Mouse (Mus musculus): ENCODE measurements around the gene Pak6.
A peak's percentile ranks its signal among the peaks of the same experiment; 100 is the strongest.

Pak6 gene

DNA sequence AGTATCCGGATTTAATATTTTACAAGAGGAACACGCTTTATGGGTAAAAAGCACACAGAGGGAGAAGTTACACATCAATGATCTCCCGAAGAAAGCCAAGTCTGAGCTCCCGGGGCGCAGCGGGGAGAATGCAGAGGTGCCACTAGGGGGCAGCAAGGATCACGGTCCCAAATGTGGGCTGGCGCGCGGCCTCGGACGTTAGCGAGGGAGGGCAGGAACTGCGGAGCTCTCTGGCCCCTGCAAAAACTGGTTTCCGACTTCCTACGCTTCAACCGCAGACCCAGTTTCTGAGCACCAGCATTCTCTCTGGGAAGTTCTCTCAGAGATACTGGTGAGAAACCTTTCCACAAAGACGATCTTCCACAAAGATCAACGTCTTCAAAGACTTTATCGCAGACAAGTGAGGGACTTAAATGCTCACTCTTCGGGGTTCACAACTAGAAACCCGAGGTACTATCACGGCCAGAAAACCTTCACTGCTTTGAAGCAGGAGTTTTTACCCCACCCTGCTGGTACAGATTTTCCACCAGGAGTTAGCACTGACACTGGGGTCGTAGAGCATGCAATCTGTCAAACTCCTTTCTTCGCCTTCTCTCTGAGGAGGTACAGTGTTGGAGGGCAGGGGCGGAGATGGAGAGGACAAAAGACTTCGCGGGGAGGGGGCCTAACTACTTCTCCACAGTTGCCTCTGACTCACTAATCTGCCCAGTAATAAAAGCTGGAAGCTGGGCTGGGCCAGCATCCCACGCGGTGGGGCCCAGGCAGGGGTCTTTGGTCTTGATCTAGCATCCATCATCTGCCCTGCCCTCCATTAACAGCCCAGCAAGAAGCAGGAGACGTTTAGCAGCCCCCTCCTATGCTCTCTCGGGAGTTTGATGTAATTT lies 37.3 kb downstream of the Pak6 start:
- DNase-seq, result peak; percentile 71

DNA sequence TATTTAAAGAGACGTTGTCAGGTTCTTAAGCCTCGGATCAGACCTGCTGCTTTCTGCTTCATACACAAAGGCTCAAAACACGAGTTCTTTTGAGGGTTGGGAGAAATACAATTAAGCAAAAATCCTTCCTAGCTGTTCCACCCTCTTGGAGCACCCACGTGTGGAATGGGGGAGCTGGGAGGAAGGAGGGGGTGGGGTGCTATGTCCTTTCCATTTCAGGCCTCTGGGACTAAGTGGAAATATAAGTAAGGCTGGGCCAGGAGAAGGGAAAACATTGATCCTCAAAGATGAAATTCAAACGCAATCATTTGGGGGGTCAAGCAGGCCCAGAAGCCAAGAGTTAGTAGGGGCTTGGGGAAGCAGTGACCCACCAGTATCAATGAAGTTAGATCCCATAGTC lies 38.1 kb downstream of the Pak6 start:
- DNase-seq, result no peak

DNA sequence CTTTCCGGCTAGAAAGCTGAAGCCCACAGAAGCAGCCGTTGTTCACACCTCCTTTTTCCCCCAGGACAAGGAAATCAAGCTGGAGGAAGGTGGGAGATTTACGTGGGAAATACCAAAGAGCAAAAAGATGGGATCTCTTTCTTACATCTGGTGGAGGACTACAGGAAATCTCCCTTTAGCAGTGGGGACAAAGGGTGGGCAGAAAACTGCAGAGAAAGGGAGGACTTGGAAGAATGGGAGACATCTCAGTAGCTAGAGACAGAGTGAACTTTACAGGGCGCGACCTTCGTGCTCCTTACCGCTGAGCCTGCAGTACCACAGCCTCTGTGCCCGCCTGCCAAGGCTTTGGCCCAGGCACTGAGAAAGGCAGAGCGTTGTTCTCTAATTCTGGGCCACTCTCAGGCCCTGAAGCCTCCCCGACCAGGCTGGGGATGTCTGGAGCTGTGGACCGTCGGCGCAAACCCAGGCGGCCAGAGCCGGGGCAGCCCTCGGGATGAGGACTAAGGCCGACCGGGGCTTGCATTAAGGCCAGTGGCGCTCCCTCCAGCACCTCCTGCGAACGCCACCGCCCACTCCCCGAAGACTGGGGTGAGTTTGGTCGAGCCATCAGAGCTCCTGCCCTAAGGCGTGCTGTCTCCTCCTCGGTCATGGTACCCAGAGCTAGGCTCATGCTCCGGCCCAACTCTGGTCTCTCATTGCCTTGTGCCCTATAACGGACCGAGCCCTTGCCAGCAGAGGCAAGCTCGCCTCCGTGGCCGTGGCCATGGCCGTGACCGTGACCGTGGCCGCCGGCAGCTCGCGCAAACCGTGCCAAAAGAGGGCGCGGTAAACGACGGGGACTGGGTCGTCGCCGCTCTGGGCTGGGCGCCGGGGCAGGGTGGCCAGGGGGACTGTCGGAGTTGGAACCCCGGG lies 39.1 kb downstream of the Pak6 start:
- no peak for DNase-seq

DNA sequence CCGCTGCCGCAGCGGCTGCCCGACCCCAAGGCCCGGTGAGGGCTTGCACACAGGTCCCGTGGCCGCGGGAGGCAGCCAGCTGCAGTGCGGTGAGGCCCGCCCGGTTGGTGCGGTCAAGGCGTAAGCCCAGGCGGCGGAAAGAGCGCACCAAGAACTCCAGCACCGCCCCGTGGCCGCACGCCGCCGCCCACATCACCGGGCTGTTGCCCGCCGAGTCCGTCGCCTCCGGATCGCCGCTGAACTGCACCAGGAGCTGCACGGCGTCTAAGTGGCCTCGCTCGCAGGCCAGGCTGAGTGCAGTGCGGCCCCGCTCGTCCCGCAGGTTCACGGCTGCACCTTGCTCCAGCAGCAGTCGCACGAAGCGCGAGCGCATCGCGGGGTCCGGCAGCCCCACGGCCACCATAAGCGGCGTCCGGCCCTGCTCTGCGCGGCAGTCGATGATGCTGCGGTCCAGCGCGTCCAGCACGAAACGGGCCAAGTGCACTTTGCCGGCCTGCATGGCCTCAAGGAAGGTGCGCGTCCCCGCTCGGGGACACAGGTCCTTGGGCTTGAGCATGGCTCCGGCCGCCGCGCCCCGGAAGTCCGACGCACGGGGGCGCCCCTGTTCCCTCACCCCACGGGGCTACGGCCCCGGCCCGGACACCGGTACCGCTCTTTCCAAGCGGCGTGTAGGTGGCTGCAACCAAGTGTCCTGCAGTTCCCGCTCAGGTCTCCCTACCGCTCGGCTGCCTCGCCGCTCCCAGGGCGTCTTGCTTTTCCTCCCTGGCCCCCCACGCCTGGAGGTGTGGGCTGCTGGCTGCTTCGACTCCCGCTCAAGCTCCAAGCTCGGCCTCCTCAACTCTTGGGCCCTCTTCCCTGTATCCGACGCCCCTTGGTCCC lies 40.0 kb downstream of the Pak6 start:
- no peak for DNase-seq

DNA sequence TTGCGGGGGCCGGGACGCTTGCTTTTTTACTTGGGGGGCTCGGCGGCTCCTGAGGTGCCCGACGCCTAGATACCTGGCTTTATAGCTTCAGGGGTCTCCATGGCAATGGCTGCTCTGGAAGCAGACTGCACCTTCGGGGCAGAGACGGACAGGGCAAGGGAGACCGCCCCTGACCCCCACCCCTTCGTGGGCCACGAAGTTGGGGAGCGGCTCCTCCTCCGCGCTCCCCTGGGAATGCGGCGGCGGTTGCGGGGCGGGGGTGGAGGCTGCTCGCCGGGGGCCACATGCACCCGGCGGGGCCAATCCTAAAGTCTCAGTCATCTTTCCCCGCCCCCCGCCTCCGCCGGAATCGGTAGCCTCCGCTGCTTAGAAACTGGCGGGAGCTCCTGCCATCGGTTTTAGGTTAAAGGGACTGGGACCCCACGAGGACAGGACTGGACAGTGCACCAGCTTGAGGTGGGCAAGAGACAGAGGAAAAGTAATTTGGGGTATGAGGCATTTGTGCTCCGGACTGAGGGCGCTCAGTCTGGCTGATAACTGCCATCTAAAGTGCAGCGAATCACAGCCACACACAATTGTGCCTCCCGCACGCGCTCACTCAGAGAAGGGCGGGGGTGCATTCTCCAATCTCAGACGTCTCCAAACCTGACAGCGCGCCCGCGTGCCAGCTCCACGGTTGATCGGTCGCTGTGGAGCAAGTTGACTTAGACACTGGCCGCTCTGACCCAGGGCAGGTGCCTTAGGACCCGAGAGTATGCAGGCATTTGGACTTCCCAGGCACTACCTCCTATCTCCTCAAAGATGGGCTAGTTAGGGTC lies 41.0 kb downstream of the Pak6 start, which contains the start of gene Ankrd63:
Gene Ankrd63 (minus strand): TSS at position 51 of the 818 bp plus-strand sequence.
- DNase-seq, result no peak

DNA sequence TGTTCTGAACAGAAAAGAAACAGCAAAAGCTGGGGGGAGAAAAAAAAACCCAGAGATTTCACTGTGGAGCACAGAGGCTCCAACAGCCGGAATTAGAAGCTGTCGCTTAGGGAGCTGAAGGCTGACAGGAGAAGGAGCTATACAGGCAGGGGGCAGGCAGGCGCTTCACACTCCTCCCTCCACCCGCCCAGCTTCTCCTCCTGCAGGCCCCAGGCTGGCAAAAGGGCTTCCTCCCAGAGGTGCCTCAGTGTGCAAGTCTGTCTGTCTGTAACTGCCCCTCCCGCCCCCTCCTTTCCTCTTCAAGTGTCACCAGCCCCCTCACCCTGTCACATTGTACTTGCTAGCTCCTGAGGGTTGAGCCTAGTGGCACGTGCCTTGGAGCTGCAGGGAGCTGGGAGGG lies 43.3 kb downstream of the Pak6 start:
- no peak for DNase-seq

DNA sequence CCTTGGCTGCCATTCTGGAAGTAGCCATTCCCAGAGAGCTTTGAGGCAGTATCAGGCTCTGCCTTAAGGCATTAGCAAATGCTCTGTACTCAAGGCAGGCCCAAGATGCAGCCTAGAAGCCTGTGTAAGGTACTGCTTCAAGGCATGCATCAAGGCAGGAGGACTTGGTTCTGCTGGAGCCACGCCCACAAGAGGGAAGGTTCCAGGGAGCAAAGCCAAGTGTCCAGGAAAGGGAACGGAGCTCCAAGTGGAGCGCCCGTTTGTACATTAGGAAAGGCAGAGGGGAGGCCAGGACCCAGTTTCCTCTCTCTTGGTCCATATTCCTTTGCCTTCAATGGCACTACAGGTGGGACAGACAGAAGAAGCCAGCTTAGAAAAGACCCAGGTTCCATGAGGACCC lies 45.4 kb downstream of the Pak6 start:
- DNase-seq, result no peak

DNA sequence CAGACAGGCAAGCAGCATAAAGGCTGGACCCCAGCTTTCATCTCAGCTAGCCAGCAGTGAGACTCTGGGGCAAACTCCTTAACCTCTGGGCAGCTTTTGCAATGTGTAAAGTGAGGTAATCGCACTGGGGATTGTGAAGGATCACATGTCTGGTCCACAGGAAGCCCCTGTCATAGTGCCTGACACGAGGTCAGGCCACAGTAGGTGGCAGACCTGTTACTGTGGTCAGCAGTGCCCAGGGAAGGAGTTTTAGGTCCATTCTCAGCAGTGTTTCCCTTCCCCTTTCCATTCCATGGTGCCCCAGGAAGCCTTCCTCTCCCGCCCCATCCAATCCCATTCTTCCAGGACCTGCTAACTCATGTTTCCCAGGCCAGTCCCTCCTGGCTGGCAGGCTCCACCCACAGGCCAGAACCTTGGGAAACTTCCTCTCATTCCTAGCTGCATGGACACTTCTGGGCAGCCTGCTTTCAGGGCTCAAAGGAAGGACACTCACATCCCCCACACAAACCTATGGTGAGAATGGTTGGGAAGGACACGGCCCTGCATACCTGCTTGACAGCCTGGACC lies 46.6 kb downstream of the Pak6 start:
- no peak for DNase-seq

DNA sequence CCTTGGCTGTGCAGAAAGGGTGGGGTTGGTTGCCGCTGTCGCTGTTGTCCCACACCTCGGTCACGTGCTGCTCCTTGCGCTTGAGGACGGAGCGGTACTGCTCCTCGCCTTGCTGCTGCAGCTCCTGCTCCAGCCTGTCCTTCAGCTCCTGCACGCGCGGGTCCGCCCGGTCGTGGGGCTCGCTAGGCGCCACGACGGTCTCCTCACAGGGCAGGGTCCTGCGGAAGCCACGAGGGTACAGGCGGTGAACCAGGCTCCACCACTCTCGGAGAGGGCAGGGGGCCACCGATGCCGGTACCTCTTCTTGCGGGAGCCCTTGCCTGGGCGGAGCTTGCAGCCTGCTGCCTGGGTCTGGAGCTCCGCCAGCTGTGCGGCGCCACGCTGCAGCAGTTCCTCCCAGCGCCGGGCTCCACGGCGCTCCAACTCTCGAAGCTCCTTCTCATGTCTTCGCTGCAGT lies 48.0 kb downstream of the Pak6 start:
- no peak for DNase-seq

DNA sequence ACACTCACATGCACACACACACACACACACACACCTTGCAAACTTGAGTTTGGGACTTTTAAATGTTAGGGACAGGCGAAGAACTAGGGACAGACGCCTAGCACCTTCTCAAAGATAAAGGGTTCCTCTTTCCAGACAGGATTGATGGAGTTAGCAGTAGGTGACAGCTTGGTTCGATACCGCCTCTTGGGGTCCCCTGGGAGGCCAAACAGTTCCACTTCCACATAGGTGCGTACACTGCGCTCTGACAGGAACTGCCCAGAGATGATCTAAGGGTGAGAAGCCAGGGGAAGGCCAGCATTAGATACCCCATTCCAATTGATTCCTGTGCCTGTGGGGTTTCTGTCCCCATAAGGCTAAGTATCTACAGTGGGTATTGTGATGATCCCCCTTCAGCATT lies 50.5 kb downstream of the Pak6 start:
- DNase-seq, result no peak

DNA sequence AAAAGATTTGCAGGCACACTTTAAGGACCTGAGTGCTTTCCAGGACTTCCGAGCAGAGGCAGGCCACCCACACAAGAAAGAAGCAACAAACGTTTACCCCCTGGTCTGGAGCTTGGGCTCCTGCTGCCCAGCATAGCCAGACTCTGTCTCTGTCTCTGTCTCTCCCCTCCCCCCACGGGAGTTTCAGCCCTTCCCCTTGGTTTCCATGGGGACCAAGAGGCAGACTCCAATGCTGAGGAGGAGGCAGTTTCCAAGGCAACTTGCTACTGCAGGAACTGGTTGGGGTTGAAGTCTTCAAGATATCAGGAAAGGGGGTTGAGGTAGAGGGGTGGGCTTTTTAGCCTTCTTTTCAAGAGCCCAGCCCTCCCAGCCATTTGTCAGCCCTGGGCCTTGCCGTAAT lies 51.1 kb downstream of the Pak6 start:
- DNase-seq, result no peak

DNA sequence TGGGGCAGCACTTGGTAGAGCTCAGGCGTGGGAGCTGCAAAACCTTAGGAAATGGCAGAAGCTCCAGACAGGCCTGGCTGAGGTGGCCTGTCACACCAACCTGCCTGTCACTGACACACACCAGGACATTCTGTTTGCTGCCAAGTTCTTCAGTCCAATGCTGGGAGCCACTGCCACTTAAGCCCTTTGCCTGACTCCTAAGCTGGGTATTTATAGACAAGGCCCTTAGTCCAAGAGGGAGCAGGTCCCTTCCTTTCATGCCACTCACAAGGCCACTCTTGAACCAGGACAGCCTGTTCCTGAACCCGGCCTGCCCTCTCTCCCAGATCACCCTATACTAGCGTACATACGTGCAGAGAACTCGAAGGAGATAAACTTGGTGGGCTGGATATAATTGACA lies 53.6 kb downstream of the Pak6 start:
- no peak for DNase-seq

DNA sequence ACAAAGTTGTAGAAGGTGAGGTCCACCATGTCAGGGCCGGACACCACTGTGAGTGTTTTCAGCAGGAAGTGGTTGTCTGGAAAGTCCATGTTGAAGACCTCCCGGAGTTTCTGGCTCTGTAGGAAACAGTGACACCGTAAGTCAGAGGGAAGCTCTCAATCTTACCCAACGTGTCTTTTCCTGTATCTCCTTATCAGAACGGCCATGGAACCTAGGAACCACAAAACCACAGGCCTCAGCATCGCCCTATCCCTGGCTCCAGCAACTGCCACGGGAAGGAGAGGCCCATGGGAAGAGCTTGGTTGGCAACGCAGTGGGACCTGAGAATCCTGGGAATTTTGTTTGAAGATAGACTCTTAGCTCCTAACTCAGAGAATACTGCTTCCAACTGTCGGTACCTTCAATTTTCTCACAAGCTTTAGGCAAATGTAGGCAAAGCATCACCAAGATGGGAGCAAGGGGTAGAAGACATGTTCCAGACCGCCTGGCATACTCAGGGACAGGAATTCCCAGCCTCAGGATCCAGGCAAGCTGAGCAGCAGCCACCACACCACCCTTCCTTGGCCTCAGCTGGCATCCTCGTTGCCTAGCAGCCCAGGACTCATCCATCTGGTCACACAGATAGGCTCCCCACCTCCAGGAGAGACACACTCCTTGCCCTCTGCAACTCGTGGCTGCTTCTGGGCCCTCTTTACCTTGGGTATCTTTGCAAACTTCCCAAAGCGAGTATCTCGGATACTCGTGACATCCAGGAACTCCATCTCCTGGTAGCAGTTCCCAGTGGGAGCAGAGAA lies 60.8 kb downstream of the Pak6 start:
- no peak for DNase-seq

DNA sequence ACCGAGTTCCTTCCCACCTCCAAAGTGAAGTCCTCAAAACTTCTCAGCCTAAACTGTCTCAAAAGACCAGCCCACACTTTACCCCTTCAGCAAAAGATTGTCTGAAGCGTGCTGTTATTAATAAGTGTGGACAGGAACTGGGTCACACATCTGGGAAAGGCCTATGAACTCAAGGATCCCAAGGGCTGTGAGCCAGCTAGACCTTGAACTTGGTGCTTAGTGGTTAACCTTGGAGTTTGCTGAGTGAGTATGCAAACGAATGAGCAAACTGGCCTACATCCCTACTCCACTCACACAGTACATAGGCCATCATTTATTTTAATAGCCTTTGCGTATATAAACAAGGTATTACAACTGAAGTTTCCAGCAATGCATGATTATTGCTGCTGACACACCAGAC lies 62.4 kb downstream of the Pak6 start:
- DNase-seq, result no peak

DNA sequence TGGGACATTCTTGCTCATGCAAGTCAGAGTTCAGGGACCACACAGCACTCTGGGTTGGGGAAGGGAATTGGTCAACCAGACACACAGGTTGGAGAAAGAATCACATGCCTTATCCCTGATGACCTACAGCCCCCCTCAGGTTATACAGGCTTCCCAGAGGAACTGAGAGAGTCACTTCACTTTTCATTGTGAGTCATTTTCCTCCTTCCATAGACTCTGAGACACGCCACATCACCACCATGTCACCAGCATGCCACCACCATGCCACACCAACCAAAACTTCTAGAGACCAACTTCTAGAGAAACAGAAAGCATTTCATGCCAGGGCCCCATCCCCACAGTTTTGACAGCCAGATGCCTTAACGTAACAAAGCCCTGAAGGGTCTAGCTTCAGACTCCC lies 63.8 kb downstream of the Pak6 start:
- DNase-seq, result no peak

DNA sequence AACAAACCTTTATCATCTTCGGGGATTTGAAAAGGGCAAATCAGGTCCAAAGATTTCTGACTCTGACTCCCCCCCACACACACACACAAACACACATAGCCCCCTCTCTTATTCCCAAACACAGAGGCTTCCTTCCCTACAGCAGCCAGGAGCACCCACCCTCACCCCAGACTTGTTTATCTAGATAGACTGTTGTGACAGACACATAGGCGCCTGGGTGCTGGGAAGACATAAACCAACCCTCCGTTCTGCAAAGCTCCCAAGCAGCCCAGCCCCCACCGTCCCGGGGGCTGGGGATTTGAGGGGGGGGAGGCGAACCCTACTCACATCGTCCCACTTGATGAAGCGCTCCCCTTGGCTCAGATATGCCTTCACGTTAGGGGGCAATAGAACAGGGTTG lies 64.8 kb downstream of the Pak6 start:
- no peak for DNase-seq

DNA sequence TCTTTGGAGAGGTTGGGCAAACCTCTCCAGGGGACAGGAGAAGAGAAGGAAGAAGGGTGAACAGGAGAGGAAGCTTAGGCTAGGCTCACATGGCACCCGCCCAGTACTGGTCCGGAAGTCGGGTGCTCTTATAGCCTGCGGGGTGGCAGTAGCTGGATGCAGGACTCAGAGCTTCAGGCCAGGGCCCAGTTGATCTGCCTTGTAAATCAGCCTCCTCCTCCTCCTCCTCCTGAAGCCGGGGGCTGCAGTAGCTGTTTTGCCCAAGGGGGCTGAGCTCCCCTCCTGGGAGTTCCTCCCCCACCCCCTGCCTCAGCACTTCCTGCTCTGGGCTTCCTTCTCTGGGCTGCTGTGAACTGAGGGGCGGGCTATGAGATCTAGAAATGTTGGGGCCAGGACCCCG lies 65.2 kb downstream of the Pak6 start, which contains the start of gene Plcb2:
Gene Plcb2 (minus strand): TSS at position 102 of the 400 bp plus-strand sequence.
- no peak for DNase-seq

DNA sequence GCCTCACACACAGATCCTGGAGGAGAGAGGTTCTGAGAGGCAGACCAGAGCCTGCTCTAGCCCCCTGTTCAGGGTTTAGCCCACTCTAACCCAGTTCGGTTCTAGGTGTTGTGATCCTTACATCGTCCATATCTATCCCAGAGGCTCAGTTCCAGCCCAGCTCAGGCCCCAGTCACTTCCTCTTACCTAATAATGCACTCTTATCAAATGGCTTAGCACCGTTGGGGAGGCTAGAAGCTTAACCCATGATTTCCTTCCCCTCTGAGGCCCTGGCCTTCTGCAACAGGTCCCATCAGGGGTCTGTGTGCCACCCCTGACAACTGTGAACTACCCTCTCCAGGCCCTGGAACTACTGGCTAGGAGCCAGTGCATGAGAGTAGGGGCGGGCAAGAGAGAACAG lies 66.1 kb downstream of the Pak6 start:
- no peak for DNase-seq

DNA sequence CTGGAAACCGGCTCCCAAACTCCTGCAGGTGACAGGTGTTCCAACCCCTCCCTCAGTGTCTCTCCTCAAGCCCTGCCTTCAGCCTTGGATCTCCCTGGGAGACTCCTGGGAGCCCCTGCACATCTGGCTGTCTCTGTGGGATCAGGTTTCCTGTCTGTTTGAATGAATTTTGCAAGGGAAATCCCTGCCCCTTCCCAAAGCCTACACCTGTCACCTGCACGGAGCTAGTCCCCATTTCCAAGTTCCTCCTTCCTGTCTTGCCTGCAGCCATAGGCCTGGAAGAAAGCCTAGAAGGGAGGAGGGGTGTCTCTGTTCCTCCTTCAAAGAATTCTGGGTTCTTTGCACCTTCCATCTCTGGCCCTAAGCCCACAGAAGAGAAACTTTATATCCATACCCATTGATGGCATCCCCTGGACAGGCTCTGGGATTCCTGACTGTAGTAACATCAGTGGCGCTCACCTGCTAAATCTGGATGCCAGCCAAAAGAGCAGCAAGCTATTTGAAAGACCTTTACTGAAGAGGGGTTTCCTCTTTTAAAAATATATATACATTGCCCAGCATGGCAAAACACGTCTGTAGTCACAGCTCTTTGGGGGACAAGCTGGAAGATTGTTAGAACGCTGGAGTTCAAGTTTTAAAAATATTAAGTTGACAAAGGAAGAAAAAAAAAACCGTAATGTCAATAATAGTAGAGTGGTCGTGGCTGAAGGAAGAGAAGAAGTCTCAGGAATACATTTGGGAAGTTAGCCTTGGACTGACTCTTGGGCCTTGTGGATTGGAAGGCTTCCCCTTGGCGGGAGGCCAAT lies 66.9 kb downstream of the Pak6 start:
- no peak for DNase-seq

DNA sequence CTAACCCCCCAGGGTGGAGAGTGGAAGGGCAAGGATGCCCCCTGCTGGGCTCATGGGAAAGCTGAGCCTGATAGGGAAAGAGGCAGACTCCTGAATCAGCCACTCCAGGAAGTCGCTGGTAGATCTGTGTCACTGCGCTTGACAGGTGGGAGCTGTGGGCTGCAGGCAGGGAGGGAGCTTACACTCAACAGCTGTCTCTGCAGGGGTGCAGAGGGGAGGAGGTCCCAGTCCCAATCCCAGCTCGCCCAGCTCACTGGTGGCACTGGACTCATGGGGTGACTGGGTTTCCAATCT lies 67.5 kb downstream of the Pak6 start:
- DNase-seq, result peak; percentile 51

Data from kidney, adult 11 months (tissue).